Mouse (Mus musculus): ENCODE results near the gene Vezf1. TPM values are rescaled to one million over a fixed set of nuclear protein-coding genes. Genes with fewer than 3 reads are reported as not detected.

The Vezf1 gene
- total RNA-seq, 1 experiment from 2014 or later: 42.6 TPM

DNA sequence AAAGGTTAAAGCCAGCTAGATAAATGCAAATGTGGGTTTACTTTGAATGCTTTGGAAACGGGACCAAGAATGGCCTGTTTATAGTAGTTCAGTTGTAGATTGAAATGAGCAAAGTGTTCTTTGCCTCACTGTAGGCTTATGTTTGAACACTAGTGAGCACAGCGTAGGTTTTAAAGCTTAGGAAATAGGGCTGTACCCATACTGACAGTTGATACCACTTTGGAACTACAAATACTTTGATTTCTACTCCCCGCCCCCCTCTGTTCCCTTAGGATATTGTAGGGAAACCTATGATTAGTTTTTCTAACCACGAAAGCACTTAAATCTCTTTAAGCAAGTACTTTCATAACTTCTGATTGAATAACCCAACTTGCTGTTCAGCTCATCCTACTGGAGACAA, 15.4 kb upstream of the Vezf1 start:
- ATAC-seq (replicated peaks; ENCODE audit: low read depth, poor library complexity, severe bottlenecking): no peak

DNA sequence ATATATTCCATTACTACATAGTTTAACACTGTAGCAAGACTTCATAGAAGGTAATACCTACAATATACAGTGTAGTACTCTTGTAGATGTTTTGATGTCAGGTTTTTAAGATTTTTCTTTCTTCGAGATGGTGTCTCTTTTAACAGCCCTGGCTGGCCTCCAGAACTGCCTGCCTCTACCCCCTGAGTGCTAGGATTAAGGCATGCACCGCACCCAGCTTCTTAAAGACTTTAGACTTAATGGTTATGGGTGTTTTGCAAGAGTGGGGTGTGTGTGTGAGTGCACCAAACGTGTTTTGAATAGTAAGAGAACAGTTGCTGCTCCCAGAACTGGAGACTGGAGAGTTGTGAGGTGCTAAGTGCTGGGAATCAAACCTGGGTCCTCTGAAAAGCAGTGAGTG, 14.3 kb upstream of the Vezf1 start:
- ATAC-seq (replicated peaks; ENCODE audit: low read depth, poor library complexity, severe bottlenecking): no peak

- 0 out of 2 replicates have a peak, but pooled peaks have one; percentile 40 for ATAC-seq (replicated peaks; ENCODE audit: low read depth, poor library complexity, severe bottlenecking)
Measured at GRCm38 (mm10) chr11:88054589-88054988, 13.5 kb upstream of the Vezf1 start.

- ATAC-seq (replicated peaks; ENCODE audit: low read depth, poor library complexity, severe bottlenecking): no peak
Measured at GRCm38 (mm10) chr11:88055777-88056176, 12.3 kb upstream of the Vezf1 start.

DNA sequence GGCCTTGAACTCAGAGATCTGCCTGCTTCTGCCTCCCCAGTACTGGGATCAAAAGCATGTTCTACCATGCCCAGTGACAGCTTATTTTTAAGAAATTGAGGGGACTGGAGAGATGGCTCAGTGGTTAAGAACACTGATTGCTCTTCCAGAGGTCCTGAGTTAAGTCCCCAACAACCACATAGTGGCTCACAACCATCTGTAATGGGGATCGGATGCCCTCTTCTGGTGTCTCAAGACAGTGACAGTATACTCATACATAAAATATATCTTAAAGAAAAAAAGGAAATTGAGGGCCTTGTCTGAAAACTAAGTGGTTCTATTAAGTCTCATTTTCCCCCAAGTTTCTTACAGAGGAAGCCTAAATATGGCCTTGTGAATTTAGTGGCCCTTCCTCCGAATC, 10.3 kb upstream of the Vezf1 start:
- no peak for ATAC-seq (replicated peaks; ENCODE audit: low read depth, poor library complexity, severe bottlenecking)

GRCm38 (mm10) chr11:88059141-88059540, 8.9 kb upstream of the Vezf1 start:
- peak; percentile 94 for ATAC-seq (replicated peaks; ENCODE audit: low read depth, poor library complexity, severe bottlenecking)

DNA sequence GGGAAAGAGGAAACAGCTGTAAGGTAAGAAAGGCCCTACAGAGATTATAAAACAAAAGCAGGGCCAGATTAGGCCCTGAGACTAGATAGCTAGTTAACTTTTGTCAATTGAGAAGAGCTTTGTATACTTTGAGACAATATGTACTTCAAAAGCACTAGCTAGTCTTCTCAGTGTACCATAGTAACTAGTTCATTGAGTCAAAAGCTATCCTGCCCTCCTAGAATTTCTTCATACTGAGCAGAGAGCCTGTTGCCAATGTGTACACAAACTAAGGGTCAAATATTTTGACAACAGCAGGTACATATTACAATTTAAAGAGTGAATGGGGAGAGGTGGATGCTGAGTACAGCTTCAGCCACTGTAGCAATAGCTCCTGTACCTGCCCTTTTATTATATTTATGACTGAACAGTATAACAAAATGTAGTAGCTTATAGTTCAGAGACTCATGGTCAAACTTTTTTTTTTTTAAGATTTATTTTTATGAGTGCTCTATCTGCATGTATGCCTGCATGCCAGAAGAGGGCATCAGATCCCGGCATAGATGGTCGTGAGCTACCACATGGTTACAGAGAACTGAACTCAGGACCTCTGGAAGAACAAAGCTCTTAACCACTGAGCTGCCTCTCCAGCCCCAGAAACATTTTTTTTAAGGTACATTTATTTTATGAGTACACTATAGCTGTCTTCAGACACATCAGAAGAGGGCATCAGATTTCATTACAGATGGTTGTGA, 6.0 kb upstream of the Vezf1 start:
- ATAC-seq (replicated peaks; ENCODE audit: low read depth, poor library complexity, severe bottlenecking): no peak

DNA sequence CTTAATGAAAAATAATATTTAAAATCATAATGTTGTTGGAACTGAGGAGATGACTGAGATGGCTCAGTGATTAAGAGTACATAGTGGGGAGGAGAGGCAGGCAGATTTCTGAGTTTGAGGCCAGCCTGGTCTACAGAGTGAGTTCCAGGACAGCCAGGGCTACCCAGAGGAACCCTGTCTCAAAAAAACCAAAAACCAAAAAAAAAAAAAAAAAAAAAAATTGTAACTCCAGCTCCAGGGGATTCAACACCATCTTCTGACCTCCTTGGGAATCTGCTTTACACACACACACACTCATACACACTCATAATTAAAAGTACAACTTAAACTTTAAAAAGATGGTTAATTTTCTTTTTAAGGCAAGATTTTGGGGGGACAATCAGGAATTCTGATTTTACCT, 2.3 kb upstream of the Vezf1 start:
- ATAC-seq (replicated peaks; ENCODE audit: low read depth, poor library complexity, severe bottlenecking): no peak

GRCm38 (mm10) chr11:88067191-88067585, 891 bp upstream of the Vezf1 start:
- ATAC-seq (replicated peaks; ENCODE audit: low read depth, poor library complexity, severe bottlenecking): no peak

DNA sequence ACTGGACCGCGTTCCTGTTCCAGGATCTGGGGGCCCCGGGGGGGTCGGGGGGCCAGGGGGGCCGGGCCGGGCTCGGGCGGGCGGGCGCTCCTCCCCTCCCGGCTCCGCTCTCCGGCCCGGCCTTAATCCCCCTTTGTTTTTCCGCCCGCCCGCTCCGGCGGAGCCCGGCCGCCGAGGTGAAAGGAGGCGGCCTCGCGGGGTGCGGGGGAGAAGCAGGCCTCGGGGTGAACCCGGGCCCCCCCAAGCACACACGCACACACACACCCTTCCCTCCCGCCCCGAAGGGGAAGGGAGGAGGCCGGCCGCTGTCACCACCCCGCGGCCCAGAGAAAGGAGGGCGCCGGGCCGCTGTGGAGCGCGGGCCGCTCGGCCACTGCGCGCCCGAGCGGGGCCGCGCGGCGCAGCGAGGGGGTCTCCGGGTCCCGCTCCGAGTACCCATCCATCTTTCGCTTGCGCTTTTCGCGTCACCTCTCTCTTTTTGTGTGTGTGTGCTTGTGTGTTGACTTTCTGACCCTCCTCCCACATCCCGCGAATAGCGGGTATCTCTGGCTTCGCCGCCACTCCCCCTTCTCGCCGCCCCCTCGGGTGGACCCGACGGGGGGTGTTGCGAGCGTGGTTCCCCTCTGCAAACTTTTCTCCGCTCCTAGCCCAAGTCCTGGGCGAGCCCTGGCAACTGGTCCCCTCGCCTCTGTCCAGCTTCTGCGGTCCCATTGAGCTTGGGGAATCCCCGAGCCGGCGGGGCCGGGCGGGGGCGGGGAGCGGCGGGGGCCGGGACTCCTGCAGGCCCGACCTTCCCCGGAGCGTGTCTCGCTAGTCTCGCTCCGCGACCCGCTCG, 549 bp downstream of the Vezf1 start:
- ATAC-seq (replicated peaks; ENCODE audit: low read depth, poor library complexity, severe bottlenecking): peak; percentile 22; the same call in 1 of the 2 replicates

DNA sequence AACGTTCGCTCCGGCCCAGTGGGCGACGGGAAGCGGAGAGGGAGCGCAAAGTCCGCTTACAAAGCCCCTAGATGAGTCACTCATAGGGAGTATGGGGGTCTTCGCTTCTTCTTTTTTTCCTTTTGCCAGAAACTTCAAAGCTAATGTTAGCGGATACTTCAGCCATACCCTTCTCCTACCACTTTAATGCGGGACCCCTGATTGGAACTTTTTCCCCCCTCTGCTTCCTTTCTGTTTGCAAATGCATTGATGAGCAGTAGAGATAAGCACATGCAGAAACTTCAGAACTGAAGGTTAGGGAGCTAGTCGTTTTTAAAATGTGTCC, 1.1 kb downstream of the Vezf1 start:
- peak; percentile 4; the same call in 1 of the 2 replicates for ATAC-seq (replicated peaks; ENCODE audit: low read depth, poor library complexity, severe bottlenecking)

- no peak for ATAC-seq (replicated peaks; ENCODE audit: low read depth, poor library complexity, severe bottlenecking)
Measured at GRCm38 (mm10) chr11:88070392-88070791, 2.3 kb downstream of the Vezf1 start.

DNA sequence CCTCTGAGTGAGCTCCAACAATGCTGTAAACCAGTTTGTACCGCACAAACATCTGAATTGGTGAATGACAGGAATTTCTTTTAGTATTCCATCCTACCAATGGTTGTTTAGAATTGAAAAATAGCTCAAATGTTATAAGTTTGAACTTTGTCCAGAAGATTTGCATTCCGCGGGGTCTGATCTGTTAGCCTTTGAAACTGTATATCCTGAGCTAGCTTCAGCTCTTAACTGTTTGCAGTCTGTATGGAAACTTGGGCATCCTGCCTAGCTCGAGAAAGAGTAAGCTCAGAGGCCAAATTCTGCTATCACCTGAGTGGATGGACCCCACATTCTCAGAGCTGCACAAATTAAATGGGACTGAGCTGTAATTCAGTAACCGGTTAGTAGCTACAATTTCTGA, 3.0 kb downstream of the Vezf1 start:
- no peak for ATAC-seq (replicated peaks; ENCODE audit: low read depth, poor library complexity, severe bottlenecking)

GRCm38 (mm10) chr11:88073343-88073875, 5.3 kb downstream of the Vezf1 start:
- ATAC-seq (replicated peaks; ENCODE audit: low read depth, poor library complexity, severe bottlenecking): no peak

DNA sequence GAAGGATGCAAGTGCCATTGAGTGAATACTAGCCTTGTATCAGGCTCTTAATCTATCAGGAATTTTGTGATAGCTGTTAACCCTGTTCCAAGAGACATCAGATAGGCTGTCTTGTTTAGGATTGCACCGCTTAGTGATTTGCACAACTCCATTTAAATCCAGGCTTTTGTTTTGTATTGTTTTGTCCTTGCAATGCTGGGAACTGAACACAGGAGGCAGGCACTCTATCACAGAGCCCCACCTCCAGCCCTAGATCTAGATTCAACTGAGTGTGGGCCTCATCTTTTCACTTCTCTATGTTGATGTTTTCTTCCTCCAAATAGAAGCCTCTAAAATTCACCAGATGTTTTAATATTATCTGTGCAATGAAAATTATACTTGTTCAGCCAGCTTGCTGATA, 7.6 kb downstream of the Vezf1 start:
- 0 out of 2 replicates have a peak, but pooled peaks have one; percentile 42 for ATAC-seq (replicated peaks; ENCODE audit: low read depth, poor library complexity, severe bottlenecking)

- no peak for ATAC-seq (replicated peaks; ENCODE audit: low read depth, poor library complexity, severe bottlenecking)
Measured at GRCm38 (mm10) chr11:88076394-88076793, 8.3 kb downstream of the Vezf1 start.

DNA sequence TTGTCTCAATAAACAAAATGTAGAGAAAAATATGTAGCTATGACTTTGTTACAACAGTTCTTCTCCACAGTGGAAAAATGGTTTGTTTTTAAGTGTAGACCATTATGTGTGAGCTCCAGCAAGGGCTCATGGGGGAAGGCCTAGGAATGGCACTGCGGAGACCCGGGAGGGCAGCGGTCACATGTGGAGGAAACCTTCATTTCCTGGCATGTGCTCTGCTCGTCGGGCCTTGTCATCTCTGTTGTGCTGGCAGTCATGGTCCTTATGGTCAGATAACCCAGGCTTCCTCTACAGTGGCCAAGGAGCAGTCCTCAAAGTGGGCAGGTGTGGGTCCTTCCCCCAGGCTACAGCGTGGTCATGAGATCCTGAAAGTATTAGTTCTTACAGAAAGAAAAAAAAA, 15.6 kb downstream of the Vezf1 start:
- peak; percentile 62 for ATAC-seq (replicated peaks; ENCODE audit: low read depth, poor library complexity, severe bottlenecking)

DNA sequence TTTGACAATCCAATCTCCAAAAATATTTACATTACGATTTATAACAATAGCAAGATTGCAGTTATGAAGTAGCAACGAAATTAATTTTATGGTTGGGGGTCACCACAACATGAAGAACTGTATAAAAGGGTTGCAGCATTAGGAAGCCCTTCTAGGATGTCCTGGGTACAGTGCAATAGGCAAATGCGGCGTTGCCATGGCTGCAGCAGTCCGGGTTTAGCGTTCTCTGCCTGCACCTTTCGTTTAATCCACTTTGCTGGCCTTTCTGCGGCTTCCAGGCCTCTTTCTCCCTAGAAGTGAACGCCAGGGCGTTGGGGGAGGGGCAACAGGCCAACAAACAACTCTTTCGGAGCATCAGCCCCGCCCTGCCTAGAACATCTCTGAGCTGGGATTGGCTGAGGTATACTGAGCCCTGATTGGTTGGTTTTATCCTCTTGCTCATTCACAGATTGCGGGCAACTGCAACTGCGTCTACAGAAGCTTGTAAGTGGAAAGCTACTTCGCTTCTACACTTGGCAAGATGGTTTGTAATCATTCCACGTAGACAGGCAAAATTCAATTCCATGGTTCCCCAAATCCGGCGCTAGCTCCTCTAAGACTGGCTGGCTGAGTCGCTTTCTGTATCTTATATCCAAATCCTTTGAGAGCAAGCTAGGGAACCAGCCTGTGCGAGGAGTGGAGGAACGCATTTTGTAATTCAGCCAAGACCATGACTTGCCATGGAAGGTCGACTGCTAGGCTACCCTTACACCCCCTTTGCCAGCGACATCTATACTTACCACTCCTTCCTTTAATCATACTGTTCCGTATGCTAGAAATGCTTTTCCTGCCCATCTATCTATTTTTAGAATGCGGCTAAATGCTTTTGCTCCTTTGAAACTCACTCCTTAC, 18.9 kb downstream of the Vezf1 start:
- ATAC-seq (replicated peaks; ENCODE audit: low read depth, poor library complexity, severe bottlenecking): peak; percentile 74

DNA sequence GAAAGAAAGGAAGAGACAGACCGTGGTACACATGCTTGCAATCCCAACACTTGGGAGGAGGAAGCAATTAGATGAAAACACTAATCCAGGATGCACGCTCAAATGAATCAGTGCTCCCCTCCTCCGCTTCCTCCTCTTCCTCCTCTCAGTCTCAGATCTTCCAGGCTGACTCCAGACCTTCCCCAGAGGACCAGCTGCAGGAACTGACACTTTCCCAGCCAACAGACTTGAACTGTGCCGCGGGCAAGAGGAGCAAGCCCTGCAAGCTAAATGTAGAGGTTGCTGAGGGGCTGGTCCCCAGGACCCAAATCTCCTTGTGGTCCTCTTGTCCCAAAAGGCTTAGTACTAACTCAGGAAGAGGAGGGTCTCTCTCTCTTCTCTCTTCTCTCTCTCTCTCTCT, 21.1 kb downstream of the Vezf1 start:
- ATAC-seq (replicated peaks; ENCODE audit: low read depth, poor library complexity, severe bottlenecking): no peak

DNA sequence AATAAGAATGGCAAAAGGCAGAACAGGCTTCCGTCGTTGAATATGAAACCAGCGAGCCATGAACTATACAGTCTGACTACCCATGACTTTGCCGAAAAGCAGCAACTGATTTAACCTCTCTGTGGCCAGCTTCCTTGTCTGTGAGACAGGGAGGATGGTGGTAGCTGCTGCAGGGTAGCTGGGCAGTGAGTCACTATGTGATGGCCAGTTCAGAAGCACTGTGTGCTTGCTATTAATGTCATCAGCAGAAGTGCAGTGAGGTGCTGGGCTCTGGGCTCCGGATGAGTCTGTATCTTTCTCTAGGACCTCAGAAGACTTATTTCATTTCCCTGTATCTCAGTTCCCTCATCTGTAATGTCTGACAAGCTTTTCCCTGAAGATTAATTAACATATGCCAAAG, 22.2 kb downstream of the Vezf1 start:
- ATAC-seq (replicated peaks; ENCODE audit: low read depth, poor library complexity, severe bottlenecking): no peak

All from common myeloid progenitor, adult 5-6 weeks (primary cell).